Mouse (Mus musculus): ENCODE measurements at regions not wholly inside any gene's neighbourhood (a gene's known extent, or its start where the extent isn't known, plus 50 kb on each side); places are given as distances from the start of the nearest gene placed in this dataset.

- no peak for DNase-seq (ENCODE audit: low read depth)
Measured at GRCm38 (mm10) chr4:7228980-7229379, 1009.9 kb downstream of the Car8 start.

- no peak for DNase-seq (ENCODE audit: low read depth)
Measured at GRCm38 (mm10) chr4:7222922-7223321, 1015.9 kb downstream of the Car8 start.

GRCm38 (mm10) chr4:7220426-7220825, 1018.4 kb downstream of the Car8 start:
- DNase-seq (ENCODE audit: low read depth): no peak

GRCm38 (mm10) chr4:7215048-7216030, 1023.5 kb downstream of the Car8 start:
- DNase-seq (ENCODE audit: low read depth): no peak

GRCm38 (mm10) chr4:7206987-7207386, 1031.9 kb downstream of the Car8 start:
- no peak for DNase-seq (ENCODE audit: low read depth)

- DNase-seq (ENCODE audit: low read depth): no peak
Measured at GRCm38 (mm10) chr4:7201816-7202215, 1037.0 kb downstream of the Car8 start.

- DNase-seq (ENCODE audit: low read depth): no peak
Measured at GRCm38 (mm10) chr4:7199941-7200340, 1038.9 kb downstream of the Car8 start.

- no peak for DNase-seq (ENCODE audit: low read depth)
Measured at GRCm38 (mm10) chr4:7199052-7199451, 1039.8 kb downstream of the Car8 start.

GRCm38 (mm10) chr4:7196570-7196969, 1042.3 kb downstream of the Car8 start:
- DNase-seq (ENCODE audit: low read depth): no peak

GRCm38 (mm10) chr4:7195619-7196018, 1043.2 kb downstream of the Car8 start:
- no peak for DNase-seq (ENCODE audit: low read depth)

GRCm38 (mm10) chr4:7191912-7192311, 1046.9 kb downstream of the Car8 start:
- DNase-seq (ENCODE audit: low read depth): no peak

- DNase-seq (ENCODE audit: low read depth): no peak
Measured at GRCm38 (mm10) chr4:7191228-7191627, 1047.6 kb downstream of the Car8 start.

GRCm38 (mm10) chr4:7175030-7175429, 1063.8 kb downstream of the Car8 start:
- no peak for DNase-seq (ENCODE audit: low read depth)

- DNase-seq (ENCODE audit: low read depth): no peak
Measured at GRCm38 (mm10) chr4:7172528-7173306, 1066.1 kb downstream of the Car8 start.

- no peak for DNase-seq (ENCODE audit: low read depth)
Measured at GRCm38 (mm10) chr4:7171637-7172417, 1067.0 kb downstream of the Car8 start.

GRCm38 (mm10) chr4:7161411-7161810, 1077.4 kb downstream of the Car8 start:
- no peak for DNase-seq (ENCODE audit: low read depth)

GRCm38 (mm10) chr4:7157883-7158282, 1081.0 kb downstream of the Car8 start:
- no peak for DNase-seq (ENCODE audit: low read depth)

- DNase-seq (ENCODE audit: low read depth): no peak
Measured at GRCm38 (mm10) chr4:7154256-7154655, 1084.6 kb downstream of the Car8 start.

- no peak for DNase-seq (ENCODE audit: low read depth)
Measured at GRCm38 (mm10) chr4:7153835-7154234, 1085.0 kb downstream of the Car8 start.

- DNase-seq (ENCODE audit: low read depth): no peak
Measured at GRCm38 (mm10) chr4:7145756-7146155, 1093.1 kb downstream of the Car8 start.

GRCm38 (mm10) chr4:7144215-7144614, 1094.6 kb downstream of the Car8 start:
- no peak for DNase-seq (ENCODE audit: low read depth)

- DNase-seq (ENCODE audit: low read depth): no peak
Measured at GRCm38 (mm10) chr4:7143676-7144075, 1095.2 kb downstream of the Car8 start.

All from c-Kit-positive CD71-positive TER-119-negative erythroid progenitor cells, embryonic 14.5 days (primary cell).